20 mouse cellular contexts compared by ENCODE assay signal in the genomic region with DNA sequence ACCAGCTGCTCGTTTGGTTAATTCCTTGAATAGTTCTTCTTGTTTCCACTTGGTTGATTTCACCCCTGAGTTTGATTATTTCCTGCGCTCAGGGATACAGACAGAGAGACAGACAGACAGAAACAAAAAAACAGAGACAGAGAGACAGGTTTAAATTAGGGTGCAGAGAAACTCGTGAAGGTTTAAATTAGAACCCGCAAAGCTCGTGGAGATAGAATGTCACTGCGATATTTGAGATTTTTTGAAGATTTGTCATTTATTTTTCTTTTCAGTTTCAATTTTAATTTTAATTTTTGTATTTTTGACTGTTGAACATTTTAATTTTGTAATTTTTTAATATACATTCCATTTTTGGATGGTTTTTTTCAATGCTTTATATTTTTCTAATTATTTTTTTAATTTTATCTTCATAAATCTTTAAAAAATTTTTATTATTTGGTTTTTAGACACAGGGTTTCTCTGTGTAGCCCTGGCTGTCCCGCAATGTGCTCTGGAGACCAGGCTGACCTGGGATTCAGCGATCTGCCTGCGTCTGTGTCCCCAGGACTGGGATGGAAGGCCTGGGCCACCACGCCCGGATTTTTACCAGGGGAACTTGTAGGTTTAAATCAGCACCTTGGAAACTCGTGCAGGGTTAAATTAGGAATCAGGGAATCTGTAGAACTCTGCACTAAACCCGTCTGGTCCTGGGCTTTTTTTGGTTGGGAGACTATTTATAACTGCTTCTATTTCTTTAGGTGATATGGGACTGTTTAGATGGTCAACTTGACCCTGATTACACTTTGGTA. TPM values are rescaled to one million over a fixed set of nuclear protein-coding genes. Genes with fewer than 3 reads are reported as not detected.
DNase-seq lines count a peak whose midpoint lies in the region; ATAC-seq and TF ChIP-seq lines count a peak whose summit lies in the region.
"Not testable (repeated sequence)": the region's sequence is repeated elsewhere in the genome, so short reads cannot be mapped to it uniquely, and the experiment has no call there.
"Had no signal": no experiment of that assay in that cellular context is flagged by ENCODE, and none has a peak within 500 bp of the region (broad histone marks: within the 10 kb centered on the region; RNA-seq: fewer than 3 reads in every experiment).

No protein-coding gene starts in this region.

- H3K27me3 ChIP-seq in ES-Bruce4 (ENCODE audit: control insufficient read depth, insufficient read depth, low read length, poor library complexity, severe bottlenecking); Patski; kidney, postnatal 0 days (ENCODE audit: insufficient read depth, low read length); midbrain, embryonic 11.5 days (ENCODE audit: control insufficient read depth, insufficient read depth, low read length): not testable (repeated sequence)

- peak; percentile 69 for DNase-seq in 416B (ENCODE audit: low read depth)
- DNase-seq in Patski (ENCODE audit: low read depth, low spot score): peak; percentile 99
- DNase-seq in embryo, embryonic 10.5 days (ENCODE audit: low spot score): peak; percentile 8
- peak; percentile 64 for DNase-seq in heart, adult 11 months
- DNase-seq in kidney, postnatal 0 days (ENCODE audit: low spot score): peak; percentile 40
- DNase-seq in midbrain, embryonic 11.5 days (ENCODE audit: low spot score, missing footprints): peak; percentile 80
- DNase-seq in thymus, postnatal 0 days (ENCODE audit: low spot score): peak; percentile 2

- not testable (repeated sequence) for TF ChIP-seq CTCF in ES-Bruce4 (IDR thresholded peaks at IDR 0.05; ENCODE audit: low read depth, low read length); Patski (IDR thresholded peaks at IDR 0.05); kidney, postnatal 0 days (IDR thresholded peaks at IDR 0.05; ENCODE audit: low read depth)

- peaks cover 43% of the 10 kb centered on the region for H3K36me3 ChIP-seq in ES-Bruce4 (ENCODE audit: control insufficient read depth, insufficient read depth, low read length, poor library complexity, severe bottlenecking)
- not testable (repeated sequence) for H3K36me3 ChIP-seq in kidney, postnatal 0 days (ENCODE audit: insufficient read depth, low read length); midbrain, embryonic 11.5 days (ENCODE audit: control insufficient read depth, insufficient read depth, low read length)

- H3K4me2 ChIP-seq in kidney, postnatal 0 days (ENCODE audit: low read length); midbrain, embryonic 11.5 days: not testable (repeated sequence)

- not testable (repeated sequence) for H3K4me3 ChIP-seq in ES-Bruce4 (ENCODE audit: low read depth, low read length); kidney, postnatal 0 days (replicated peaks; ENCODE audit: low read depth, low read length); midbrain, embryonic 11.5 days (ENCODE audit: low read depth, low read length)

- peak; percentile 51 for ATAC-seq in Patski
- ATAC-seq in kidney, postnatal 0 days (replicated peaks; ENCODE audit: low FRiP score, low read depth); midbrain, embryonic 11.5 days (ENCODE audit: low FRiP score): not testable (repeated sequence)

- not testable (repeated sequence) for TF ChIP-seq EP300 in ES-Bruce4 (IDR thresholded peaks at IDR 0.05; ENCODE audit: insufficient read depth, low read depth, low read length)

- H3K9me3 ChIP-seq in ES-Bruce4 (replicated peaks; ENCODE audit: control insufficient read depth, insufficient read depth, low read length, poor library complexity, severe bottlenecking): peaks cover 39% of the 10 kb centered on the region
- not testable (repeated sequence) for H3K9me3 ChIP-seq in kidney, postnatal 0 days (replicated peaks; ENCODE audit: low read length); midbrain, embryonic 11.5 days (ENCODE audit: control insufficient read depth, low read length)

- H3K27ac ChIP-seq in ES-Bruce4 (ENCODE audit: insufficient read depth, low read length): peak overlapping the region; percentile 95
- H3K27ac ChIP-seq in kidney, postnatal 0 days; midbrain, embryonic 11.5 days (ENCODE audit: low read depth, low read length): not testable (repeated sequence)

- CTCF ChIA-PET in Patski (lab: Charles Lee): not testable (repeated sequence)

- TF ChIP-seq POLR2A in ES-Bruce4 (IDR thresholded peaks at IDR 0.05; ENCODE audit: insufficient read depth, low read length): not testable (repeated sequence)

- H3K4me1 ChIP-seq in ES-Bruce4 (ENCODE audit: control insufficient read depth, insufficient read depth, low read length); kidney, postnatal 0 days (replicated peaks; ENCODE audit: insufficient read depth, low read length); midbrain, embryonic 11.5 days (ENCODE audit: control insufficient read depth, insufficient read depth, low read length): not testable (repeated sequence)

- in situ Hi-C loops in Patski (cut with MboI; ENCODE audit: low pct_unique_long_range_greater_than_20kb): not testable (repeated sequence)

- 0 out of 2 replicates have a peak overlapping the region, but pooled peaks have one; percentile 44 for H3K9ac ChIP-seq in ES-Bruce4 (ENCODE audit: low read depth, poor library complexity, severe bottlenecking)
- not testable (repeated sequence) for H3K9ac ChIP-seq in kidney, postnatal 0 days (ENCODE audit: low read depth, low read length); midbrain, embryonic 11.5 days (ENCODE audit: low read length)

- 70% methylated on average over 9 of the region's 13 CpGs for WGBS in kidney, postnatal 0 days
- WGBS in midbrain, embryonic 11.5 days: 80% methylated on average over 13 of the region's 13 CpGs

- POLR2A ChIA-PET in Patski (lab: Charles Lee): not testable (repeated sequence)

RNA-seq across cellular contexts. Expression of a gene that starts 27.3 kb away (rescaled TPM):
- polyA plus RNA-seq in ES-Bruce4 (2011; ENCODE audit: insufficient read depth, insufficient read length, low read depth, missing spikeins) (not detected in 2 replicates), Patski (2021) (not detected)
- polyA plus RNA-seq in kidney, postnatal 0 days (2015; fragmentation: Nextera tagmentation; extraction: Ambion mirVana): not detected in 2 replicates
- not detected in 2 replicates for polyA plus RNA-seq in midbrain, embryonic 11.5 days (2014; fragmentation: Nextera tagmentation; extraction: Ambion mirVana)
- polyA plus RNA-seq in thymus, postnatal 0 days (2015; fragmentation: Nextera tagmentation; extraction: Ambion mirVana): not detected in 2 replicates
- polyA plus RNA-seq: adrenal gland, adult 2 months; embryonic facial prominence, embryonic 15.5 days; forebrain, embryonic 16.5 days; heart, embryonic 12.5 days; hindbrain, embryonic 11.5 days; inflammation-experienced regulatory T-cells, adult 6 months; kidney, adult 2 months; liver, embryonic 15.5 days; lung, embryonic 16.5 days; macrophage; midbrain, embryonic 10.5 days; urinary bladder, adult 2 months had no signal

RNA-seq across cellular contexts. Expression of a gene that starts 57.2 kb away (rescaled TPM):
- polyA plus RNA-seq in ES-Bruce4 (2011; ENCODE audit: insufficient read depth, insufficient read length, low read depth, missing spikeins) (not detected in 2 replicates), Patski (2021) (not detected)
- polyA plus RNA-seq in kidney, postnatal 0 days (2015; fragmentation: Nextera tagmentation; extraction: Ambion mirVana): not detected in 2 replicates
- not detected in 2 replicates for polyA plus RNA-seq in midbrain, embryonic 11.5 days (2014; fragmentation: Nextera tagmentation; extraction: Ambion mirVana)
- polyA plus RNA-seq in thymus, postnatal 0 days (2015; fragmentation: Nextera tagmentation; extraction: Ambion mirVana): not detected in 2 replicates
- polyA plus RNA-seq: adrenal gland, adult 2 months; embryonic facial prominence, embryonic 15.5 days; forebrain, embryonic 16.5 days; heart, embryonic 12.5 days; hindbrain, embryonic 11.5 days; inflammation-experienced regulatory T-cells, adult 6 months; kidney, adult 2 months; liver, embryonic 15.5 days; lung, embryonic 16.5 days; macrophage; midbrain, embryonic 10.5 days; urinary bladder, adult 2 months had no signal

Comparison
In these comparisons a context has a peak if more than half of its experiments do, and no peak if none do; other contexts are left out.
1. DNase-seq: peak in every context shown above with its lines; median percentile 99 in Patski; 80 in midbrain, embryonic 11.5 days; 69 in 416B; 64 in heart, adult 11 months; 40 in kidney, postnatal 0 days; 8 in embryo, embryonic 10.5 days; 2 in thymus, postnatal 0 days.